Mouse (Mus musculus): Measurements from ENCODE around the gene Herpud2.

DNA sequence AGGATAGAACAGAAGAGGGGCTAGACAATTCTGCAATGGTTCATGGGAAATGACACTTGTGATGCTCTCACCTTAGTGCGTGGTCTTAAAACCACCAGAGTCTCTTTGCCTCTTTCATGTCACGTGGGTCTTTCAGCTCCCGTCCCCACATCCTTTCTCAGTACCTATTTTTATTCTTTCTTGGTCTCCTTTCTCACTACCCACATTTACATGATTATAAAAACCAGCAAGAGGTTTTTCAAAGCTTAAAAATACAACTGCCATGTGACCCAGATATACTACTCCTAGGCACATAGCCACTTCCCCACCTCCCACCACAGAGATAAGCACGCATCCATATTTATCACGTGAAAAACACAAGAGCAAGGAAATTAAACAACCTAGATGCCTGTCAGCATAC is 45.1 kb upstream of the Herpud2 start:
- TF ChIP-seq EP300 (IDR thresholded peaks at IDR 0.05; ENCODE audit: low read length) (peak; percentile 20; the same call in 1 of the 2 replicates), CTCF (conservative IDR thresholded peaks at IDR 0.05 in 1 of 2, IDR thresholded peaks at IDR 0.05 in 1 of 2; ENCODE audit: low read depth in 2 of 2, low read length in 2 of 2) (no peak), NELFE (IDR thresholded peaks at IDR 0.05; ENCODE audit: low read depth, low read length) (no peak), CHD1 (IDR thresholded peaks at IDR 0.05; ENCODE audit: low read depth, low read length) (no peak), ZKSCAN1 (IDR thresholded peaks at IDR 0.05; ENCODE audit: borderline replicate concordance, low read depth, low read length) (no peak), POLR2A (IDR thresholded peaks at IDR 0.05; ENCODE audit: low read depth, low read length) (no peak), USF1 (IDR thresholded peaks at IDR 0.05; ENCODE audit: low read depth, low read length) (peak; percentile 55), ELF1 (IDR thresholded peaks at IDR 0.05; ENCODE audit: low read depth, low read length) (no peak), USF2 (conservative IDR thresholded peaks at IDR 0.05; ENCODE audit: low read depth, low read length) (peak; percentile 68)
